Mouse (Mus musculus): ENCODE results near the gene Mtap. TPM values are rescaled to one million over a fixed set of nuclear protein-coding genes. Genes with fewer than 3 reads are reported as not detected.

The Mtap gene
- polyA plus RNA-seq, 1 experiment from 2014 or later: 29.1 TPM

GRCm38 (mm10) chr4:89129311-89129913, 7.5 kb upstream of the Mtap start:
- 5% methylated on average over 5 of the region's 5 CpGs for WGBS
- H3K4me2 ChIP-seq (ENCODE audit: low read length): peak overlapping the region; percentile 50
- no peak overlapping the region for H3K4me3 ChIP-seq (ENCODE audit: low read length)
- no peak overlapping the region for H3K9ac ChIP-seq (ENCODE audit: low read depth, low read length)
- no peaks in the 10 kb centered on the region for H3K36me3 ChIP-seq (ENCODE audit: control insufficient read depth, insufficient read depth, low read length)
- no peaks in the 10 kb centered on the region for H3K9me3 ChIP-seq (ENCODE audit: control insufficient read depth, low read length)
- ATAC-seq: peak; percentile 81
- no peak overlapping the region for H3K27ac ChIP-seq (ENCODE audit: low read depth, low read length)
- H3K27me3 ChIP-seq (replicated peaks; ENCODE audit: control insufficient read depth, insufficient read depth, low read length): no peaks in the 10 kb centered on the region
- no peaks in the 10 kb centered on the region for H3K4me1 ChIP-seq (ENCODE audit: control insufficient read depth, insufficient read depth, low read depth, low read length)

GRCm38 (mm10) chr4:89131795-89132194, 5.1 kb upstream of the Mtap start:
- ATAC-seq: no peak
- Histone ChIP-seq H3K27me3 (replicated peaks; ENCODE audit: control insufficient read depth, insufficient read depth, low read length) (no peaks in the 10 kb centered on the region), H3K4me2 (ENCODE audit: low read length) (no peak overlapping the region), H3K9ac (ENCODE audit: low read depth, low read length) (no peak overlapping the region), H3K9me3 (ENCODE audit: control insufficient read depth, low read length) (no peaks in the 10 kb centered on the region), H3K27ac (ENCODE audit: low read depth, low read length) (no peak overlapping the region), H3K4me1 (ENCODE audit: control insufficient read depth, insufficient read depth, low read depth, low read length) (peaks cover 4% of the 10 kb centered on the region; the same call in 1 of the 2 replicates), H3K4me3 (ENCODE audit: low read length) (no peak overlapping the region), H3K36me3 (ENCODE audit: control insufficient read depth, insufficient read depth, low read length) (no peaks in the 10 kb centered on the region)
- WGBS: 90% methylated on average over 3 of the region's 3 CpGs

- ATAC-seq: no peak
- peaks cover 12% of the 10 kb centered on the region for H3K4me1 ChIP-seq (ENCODE audit: control insufficient read depth, insufficient read depth, low read depth, low read length)
- no peak overlapping the region for H3K4me3 ChIP-seq (ENCODE audit: low read length)
- WGBS: 31% methylated on average over 3 of the region's 3 CpGs
- no peaks in the 10 kb centered on the region for H3K9me3 ChIP-seq (ENCODE audit: control insufficient read depth, low read length)
- H3K9ac ChIP-seq (ENCODE audit: low read depth, low read length): no peak overlapping the region; the same call in 1 of the 2 replicates
- no peaks in the 10 kb centered on the region for H3K36me3 ChIP-seq (ENCODE audit: control insufficient read depth, insufficient read depth, low read length)
- H3K4me2 ChIP-seq (ENCODE audit: low read length): peak overlapping the region; percentile 92
- no peak overlapping the region for H3K27ac ChIP-seq (ENCODE audit: low read depth, low read length)
- H3K27me3 ChIP-seq (replicated peaks; ENCODE audit: control insufficient read depth, insufficient read depth, low read length): no peaks in the 10 kb centered on the region
Observed at GRCm38 (mm10) chr4:89136356-89136755, 566 bp upstream of the Mtap start.

- peaks cover 12% of the 10 kb centered on the region for H3K4me1 ChIP-seq (ENCODE audit: control insufficient read depth, insufficient read depth, low read depth, low read length)
- peak; percentile 85 for ATAC-seq
- peak overlapping the region; percentile 88 for H3K4me3 ChIP-seq (ENCODE audit: low read length)
- no peaks in the 10 kb centered on the region for H3K27me3 ChIP-seq (replicated peaks; ENCODE audit: control insufficient read depth, insufficient read depth, low read length)
- no peaks in the 10 kb centered on the region for H3K9me3 ChIP-seq (ENCODE audit: control insufficient read depth, low read length)
- peak overlapping the region; percentile 89 for H3K9ac ChIP-seq (ENCODE audit: low read depth, low read length)
- H3K4me2 ChIP-seq (ENCODE audit: low read length): peak overlapping the region; percentile 92
- under 1% methylated on average over 33 of the region's 36 CpGs for WGBS
- peak overlapping the region; percentile 77 for H3K27ac ChIP-seq (ENCODE audit: low read depth, low read length)
- H3K36me3 ChIP-seq (ENCODE audit: control insufficient read depth, insufficient read depth, low read length): no peaks in the 10 kb centered on the region
Observed at GRCm38 (mm10) chr4:89137542-89138360, 829 bp downstream of the Mtap start.

GRCm38 (mm10) chr4:89138361-89138651, 1.4 kb downstream of the Mtap start:
- Histone ChIP-seq H3K4me3 (ENCODE audit: low read length) (peak overlapping the region; percentile 88), H3K9ac (ENCODE audit: low read depth, low read length) (no peak overlapping the region; the same call in 1 of the 2 replicates), H3K36me3 (ENCODE audit: control insufficient read depth, insufficient read depth, low read length) (no peaks in the 10 kb centered on the region), H3K27ac (ENCODE audit: low read depth, low read length) (no peak overlapping the region), H3K27me3 (replicated peaks; ENCODE audit: control insufficient read depth, insufficient read depth, low read length) (no peaks in the 10 kb centered on the region), H3K9me3 (ENCODE audit: control insufficient read depth, low read length) (no peaks in the 10 kb centered on the region), H3K4me1 (ENCODE audit: control insufficient read depth, insufficient read depth, low read depth, low read length) (peaks cover 12% of the 10 kb centered on the region), H3K4me2 (ENCODE audit: low read length) (peak overlapping the region; percentile 92)
- ATAC-seq: no peak
- whole genome bisulfite sequencing: 12% methylated on average over 4 of the region's 4 CpGs

GRCm38 (mm10) chr4:89140832-89141231, 3.9 kb downstream of the Mtap start:
- 63% methylated on average over 5 of the region's 5 CpGs for WGBS
- ATAC-seq: peak; percentile 43

GRCm38 (mm10) chr4:89145409-89145808, 8.5 kb downstream of the Mtap start:
- Histone ChIP-seq H3K9me3 (ENCODE audit: control insufficient read depth, low read length) (no peaks in the 10 kb centered on the region), H3K9ac (ENCODE audit: low read depth, low read length) (no peak overlapping the region), H3K36me3 (ENCODE audit: control insufficient read depth, insufficient read depth, low read length) (peaks cover 8% of the 10 kb centered on the region), H3K4me2 (ENCODE audit: low read length) (no peak overlapping the region), H3K27me3 (replicated peaks; ENCODE audit: control insufficient read depth, insufficient read depth, low read length) (no peaks in the 10 kb centered on the region), H3K4me3 (ENCODE audit: low read length) (no peak overlapping the region), H3K4me1 (ENCODE audit: control insufficient read depth, insufficient read depth, low read depth, low read length) (no peaks in the 10 kb centered on the region; the same call in 1 of the 2 replicates), H3K27ac (ENCODE audit: low read depth, low read length) (no peak overlapping the region)
- peak; percentile 71; the same call in 1 of the 2 replicates for ATAC-seq
- 42% methylated on average over 6 of the region's 6 CpGs for WGBS

More at GRCm38 (mm10) chr4:89140832-89141231, 3.9 kb downstream of the Mtap start:
- H3K9ac ChIP-seq (ENCODE audit: low read depth, low read length): no peak overlapping the region
- H3K9me3 ChIP-seq (ENCODE audit: control insufficient read depth, low read length): no peaks in the 10 kb centered on the region
- H3K4me3 ChIP-seq (ENCODE audit: low read length): no peak overlapping the region
- no peak overlapping the region for H3K27ac ChIP-seq (ENCODE audit: low read depth, low read length)
- H3K27me3 ChIP-seq (replicated peaks; ENCODE audit: control insufficient read depth, insufficient read depth, low read length): no peaks in the 10 kb centered on the region
- no peaks in the 10 kb centered on the region for H3K36me3 ChIP-seq (ENCODE audit: control insufficient read depth, insufficient read depth, low read length)
- no peak overlapping the region for H3K4me2 ChIP-seq (ENCODE audit: low read length)
- H3K4me1 ChIP-seq (ENCODE audit: control insufficient read depth, insufficient read depth, low read depth, low read length): peaks cover 12% of the 10 kb centered on the region

- no peaks in the 10 kb centered on the region for H3K4me1 ChIP-seq (ENCODE audit: control insufficient read depth, insufficient read depth, low read depth, low read length)
- H3K27me3 ChIP-seq (replicated peaks; ENCODE audit: control insufficient read depth, insufficient read depth, low read length): no peaks in the 10 kb centered on the region
- H3K9me3 ChIP-seq (ENCODE audit: control insufficient read depth, low read length): no peaks in the 10 kb centered on the region
- H3K36me3 ChIP-seq (ENCODE audit: control insufficient read depth, insufficient read depth, low read length): peaks cover 8% of the 10 kb centered on the region
- H3K4me3 ChIP-seq (ENCODE audit: low read length): no peak overlapping the region
- ATAC-seq: no peak
- 50% methylated on average over 3 of the region's 3 CpGs for WGBS
- H3K27ac ChIP-seq (ENCODE audit: low read depth, low read length): no peak overlapping the region
- no peak overlapping the region for H3K4me2 ChIP-seq (ENCODE audit: low read length)
- no peak overlapping the region for H3K9ac ChIP-seq (ENCODE audit: low read depth, low read length)
Observed at GRCm38 (mm10) chr4:89146291-89146690, 9.4 kb downstream of the Mtap start.

- Histone ChIP-seq H3K36me3 (ENCODE audit: control insufficient read depth, insufficient read depth, low read length) (peaks cover 8% of the 10 kb centered on the region), H3K4me2 (ENCODE audit: low read length) (no peak overlapping the region), H3K27ac (ENCODE audit: low read depth, low read length) (no peak overlapping the region), H3K9me3 (ENCODE audit: control insufficient read depth, low read length) (no peaks in the 10 kb centered on the region), H3K4me1 (ENCODE audit: control insufficient read depth, insufficient read depth, low read depth, low read length) (no peaks in the 10 kb centered on the region), H3K4me3 (ENCODE audit: low read length) (no peak overlapping the region), H3K9ac (ENCODE audit: low read depth, low read length) (no peak overlapping the region), H3K27me3 (replicated peaks; ENCODE audit: control insufficient read depth, insufficient read depth, low read length) (no peaks in the 10 kb centered on the region)
- ATAC-seq: no peak
Observed at GRCm38 (mm10) chr4:89149261-89149660, 12.3 kb downstream of the Mtap start.

Measured in hindbrain, embryonic 16.5 days (tissue).